ENCODE assay signal across 8 mouse cellular contexts in the genomic region with DNA sequence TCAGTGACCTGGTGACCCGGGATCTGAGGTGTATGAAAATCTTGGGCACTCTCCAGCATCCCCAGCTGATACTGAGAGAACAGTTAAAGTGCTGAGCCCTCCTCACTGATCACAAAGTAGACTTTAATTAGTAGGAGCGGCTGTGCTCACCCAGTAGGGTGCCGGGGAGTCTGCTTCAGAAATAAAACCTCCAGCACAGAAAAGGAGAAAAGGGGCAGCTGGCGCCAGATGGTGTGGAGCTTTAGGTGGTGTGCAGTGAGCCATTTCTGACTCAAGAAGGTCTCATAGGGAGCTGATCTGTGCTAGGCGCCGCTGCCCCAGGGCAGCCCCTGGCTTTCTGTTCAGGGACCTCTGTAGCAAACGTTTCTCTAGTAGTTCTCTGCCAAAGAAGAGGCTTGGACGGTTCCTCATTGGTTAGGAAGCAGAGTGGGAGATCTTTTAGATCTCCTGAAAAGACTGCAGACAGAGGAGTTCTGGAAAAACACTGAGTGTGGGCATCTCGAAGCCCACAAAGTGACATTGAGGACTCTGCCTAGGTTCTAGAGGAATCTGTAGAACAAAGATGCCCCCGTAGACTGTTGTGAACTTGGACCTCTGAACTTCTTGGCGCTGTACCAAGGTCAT.
DNase-seq lines count a peak whose midpoint lies in the region; ATAC-seq lines count a peak whose summit lies in the region.

No protein-coding gene starts in this region.

- 37% methylated on average over 11 of the region's 11 CpGs for WGBS in hindbrain, embryonic 15.5 days
- 60% methylated on average over 11 of the region's 11 CpGs for WGBS in liver, embryonic 11.5 days

- peak; percentile 78 for ATAC-seq in hindbrain, embryonic 15.5 days (ENCODE audit: low FRiP score, low read depth)
- ATAC-seq in liver, embryonic 11.5 days (replicated peaks; ENCODE audit: low FRiP score): no peak

- H3K9ac ChIP-seq in hindbrain, embryonic 15.5 days: no peak overlapping the region
- H3K9ac ChIP-seq in liver, embryonic 11.5 days (ENCODE audit: low read depth, low read length): no peak overlapping the region

- DNase-seq in left cerebral cortex, adult 18-20 months (ENCODE audit: low spot score in 2 of 2): peak; percentile 6 to 15
- no peak for DNase-seq in left cerebral cortex, adult 9 months (ENCODE audit: low spot score in 2 of 2)
- peak; percentile 8 for DNase-seq in embryo, embryonic 10.5 days (ENCODE audit: low spot score)
- DNase-seq in retina, postnatal 7 days (ENCODE audit: low read depth, low spot score): peak; percentile 13
- DNase-seq in liver, embryonic 11.5 days (ENCODE audit: low spot score): no peak
- no peak for DNase-seq in spleen, postnatal 14 days (ENCODE audit: low spot score in 2 of 2)
- DNase-seq in lung, postnatal 10 days: no peak

- H3K4me1 ChIP-seq in hindbrain, embryonic 15.5 days (replicated peaks): no peaks in the 10 kb centered on the region
- no peaks in the 10 kb centered on the region for H3K4me1 ChIP-seq in liver, embryonic 11.5 days (replicated peaks; ENCODE audit: control insufficient read depth, insufficient read depth, low read length)

- no peaks in the 10 kb centered on the region for H3K9me3 ChIP-seq in hindbrain, embryonic 15.5 days
- no peaks in the 10 kb centered on the region for H3K9me3 ChIP-seq in liver, embryonic 11.5 days (ENCODE audit: control insufficient read depth, low read length)

- H3K4me2 ChIP-seq in hindbrain, embryonic 15.5 days: no peak overlapping the region
- H3K4me2 ChIP-seq in liver, embryonic 11.5 days: no peak overlapping the region

- H3K36me3 ChIP-seq in hindbrain, embryonic 15.5 days: no peaks in the 10 kb centered on the region
- no peaks in the 10 kb centered on the region for H3K36me3 ChIP-seq in liver, embryonic 11.5 days (ENCODE audit: control insufficient read depth, insufficient read depth, low read length)

- no peaks in the 10 kb centered on the region for H3K27me3 ChIP-seq in hindbrain, embryonic 15.5 days
- no peaks in the 10 kb centered on the region for H3K27me3 ChIP-seq in liver, embryonic 11.5 days (replicated peaks; ENCODE audit: control insufficient read depth, insufficient read depth, low read length)

- no peak overlapping the region for H3K4me3 ChIP-seq in hindbrain, embryonic 15.5 days
- H3K4me3 ChIP-seq in liver, embryonic 11.5 days (ENCODE audit: low read depth, low read length): no peak overlapping the region

- H3K27ac ChIP-seq in hindbrain, embryonic 15.5 days (replicated peaks): no peak overlapping the region
- no peak overlapping the region for H3K27ac ChIP-seq in liver, embryonic 11.5 days (ENCODE audit: low read depth, low read length)

Comparison
In these comparisons a context has a peak if more than half of its experiments do, and no peak if none do; other contexts are left out.
1. DNase-seq: peak in left cerebral cortex, adult 18-20 months (2 of 2), embryo, embryonic 10.5 days (single experiment) and retina, postnatal 7 days (single experiment); none in left cerebral cortex, adult 9 months (0 of 2), liver, embryonic 11.5 days (single experiment), spleen, postnatal 14 days (0 of 2) and lung, postnatal 10 days (single experiment).